Mouse (Mus musculus) ES-Bruce4 (cell line): ENCODE data around the gene Eps15l1. TPM values are rescaled to one million over a fixed set of nuclear protein-coding genes. Genes with fewer than 3 reads are reported as not detected.

ENCODE experiments used
- H3K27ac ChIP-seq: 2 replicates; pipeline ENCODE4 v1.5.1; 2012; ENCODE audit warnings: low read length, inconsistent platforms; ENCODE audit not compliant: insufficient read depth
- H3K27me3 ChIP-seq: 2 replicates; pipeline ENCODE4 v1.6.1; 2012; ENCODE audit warnings: mild to moderate bottlenecking, low read length, inconsistent platforms; ENCODE audit not compliant: control insufficient read depth, poor library complexity, insufficient read depth, severe bottlenecking
- H3K36me3 ChIP-seq: 2 replicates; pipeline ENCODE4 v1.6.1; 2012; ENCODE audit warnings: inconsistent platforms, mild to moderate bottlenecking, low read length, moderate library complexity; ENCODE audit not compliant: control insufficient read depth, poor library complexity, insufficient read depth, severe bottlenecking
- H3K4me1 ChIP-seq: one replicate; pipeline ENCODE4 v1.8.1; 2011; ENCODE audit warnings: low read length; ENCODE audit not compliant: control insufficient read depth, insufficient read depth
- H3K4me3 ChIP-seq: 2 replicates; pipeline ENCODE4 v1.5.1; 2011; ENCODE audit warnings: low read depth, mild to moderate bottlenecking, low read length
- H3K9ac ChIP-seq: 2 replicates; pipeline ENCODE4 v1.6.1; 2012; ENCODE audit warnings: low read depth, mild to moderate bottlenecking, inconsistent platforms; ENCODE audit not compliant: poor library complexity, severe bottlenecking
- H3K9me3 ChIP-seq: replicated peaks from 2 replicates; pipeline ENCODE4 v1.6.1; 2012; ENCODE audit warnings: mild to moderate bottlenecking, low read length, inconsistent platforms; ENCODE audit not compliant: control insufficient read depth, poor library complexity, insufficient read depth, severe bottlenecking
- CTCF ChIP-seq: IDR thresholded peaks from one replicate; pipeline ENCODE4 v1.8.1; 2011; ENCODE audit warnings: low read depth, low read length
- EP300 ChIP-seq: IDR thresholded peaks from 2 replicates; pipeline ENCODE4 v1.6.1; 2011; ENCODE audit warnings: low read depth, low read length; ENCODE audit not compliant: insufficient read depth
- POLR2A ChIP-seq: IDR thresholded peaks from one replicate; pipeline ENCODE4 v1.8.1; 2011; ENCODE audit warnings: low read length; ENCODE audit not compliant: insufficient read depth
- polyA plus RNA-seq: library from polyadenylated mRNA; stranded (reverse); fragments of >200 nt; gene quantifications from 2 replicates; pipeline ENCODE4 v1.2.4, GENCODE M21; 2011; ENCODE audit warnings: low read depth; ENCODE audit not compliant: missing spikeins, insufficient read depth, insufficient read length

Eps15l1 gene
- polyA plus RNA-seq, 1 experiment: 90.9 TPM

GRCm38 (mm10) chr8:72319921-72320802 lies 101.1 kb downstream of the Eps15l1 start:
- TF ChIP-seq POLR2A: no peak
- TF ChIP-seq CTCF: no peak
- no peak for TF ChIP-seq EP300
- H3K9ac ChIP-seq: peak overlapping the region; percentile 97
- peaks cover 10% of the 10 kb centered on the region for H3K4me1 ChIP-seq
- H3K27ac ChIP-seq: 0 out of 2 replicates have a peak overlapping the region, but pooled peaks have one; percentile 2
- peaks cover 33% of the 10 kb centered on the region for H3K36me3 ChIP-seq
- H3K9me3 ChIP-seq: no peaks in the 10 kb centered on the region
- H3K4me3 ChIP-seq: peak overlapping the region; percentile 78
- H3K27me3 ChIP-seq: no peaks in the 10 kb centered on the region

- Histone ChIP-seq H3K4me1 (peaks cover 10% of the 10 kb centered on the region), H3K27ac (0 out of 2 replicates have a peak overlapping the region, but pooled peaks have one; percentile 3), H3K9me3 (no peaks in the 10 kb centered on the region), H3K27me3 (no peaks in the 10 kb centered on the region), H3K9ac (peak overlapping the region; percentile 97), H3K36me3 (peaks cover 33% of the 10 kb centered on the region), H3K4me3 (peak overlapping the region; percentile 78)
- TF ChIP-seq POLR2A (no peak), CTCF (no peak), EP300 (no peak)
Observed at GRCm38 (mm10) chr8:72319397-72319796, 101.9 kb downstream of the Eps15l1 start.

- Histone ChIP-seq H3K36me3 (peaks cover 33% of the 10 kb centered on the region), H3K9ac (peak within 1 kb of the TSS; percentile 97), H3K9me3 (no peaks in the 10 kb centered on the region), H3K4me1 (peaks cover 10% of the 10 kb centered on the region), H3K27ac (peak within 1 kb of the TSS; percentile 90), H3K27me3 (no peaks in the 10 kb centered on the region), H3K4me3 (peak within 1 kb of the TSS; percentile 78)
- TF ChIP-seq EP300: peak; percentile 26; the same call in 1 of the 2 replicates
- peak; percentile 96 for TF ChIP-seq POLR2A
- TF ChIP-seq CTCF: no peak
Observed at GRCm38 (mm10) chr8:72318801-72319322, 102.4 kb downstream of the Eps15l1 start, which contains the start of gene Klf2. Gene Klf2, plus strand, starts transcription at chr8:72319033.

- peak overlapping the region; percentile 58 for H3K9ac ChIP-seq
- TF ChIP-seq CTCF (no peak), EP300 (no peak), POLR2A (no peak)
- peaks cover 33% of the 10 kb centered on the region for H3K36me3 ChIP-seq
- no peak overlapping the region for H3K4me3 ChIP-seq
- peaks cover 10% of the 10 kb centered on the region for H3K4me1 ChIP-seq
- H3K9me3 ChIP-seq: no peaks in the 10 kb centered on the region
- H3K27ac ChIP-seq: peak overlapping the region; percentile 90
- no peaks in the 10 kb centered on the region for H3K27me3 ChIP-seq
Observed at GRCm38 (mm10) chr8:72317741-72318301, 103.4 kb downstream of the Eps15l1 start.

GRCm38 (mm10) chr8:72316053-72316695 lies 105.1 kb downstream of the Eps15l1 start:
- Histone ChIP-seq H3K9me3 (no peaks in the 10 kb centered on the region), H3K4me3 (no peak overlapping the region), H3K36me3 (peaks cover 18% of the 10 kb centered on the region), H3K27ac (peak overlapping the region; percentile 98), H3K4me1 (peaks cover 10% of the 10 kb centered on the region), H3K9ac (peak overlapping the region; percentile 14; the same call in 1 of the 2 replicates), H3K27me3 (no peaks in the 10 kb centered on the region)
- TF ChIP-seq EP300: peak; percentile 100
- no peak for TF ChIP-seq CTCF
